Mouse (Mus musculus) lung, postnatal 14 days (tissue): ENCODE data around the gene Naa35.

Experiments
- DNase-seq: peaks from one replicate; pipeline ENCODE4 v3.0.0; 2021

The Naa35 gene

GRCm38 (mm10) chr13:59640178-59640440 is 55.0 kb downstream of the Naa35 start:
- no peak for DNase-seq

- no peak for DNase-seq
These were observed 57.8 kb downstream of the Naa35 start for GRCm38 (mm10) chr13:59642818-59643217.

- DNase-seq = no peak
These were observed 60.4 kb downstream of the Naa35 start for GRCm38 (mm10) chr13:59645491-59645890.

GRCm38 (mm10) chr13:59646674-59647244 is 61.7 kb downstream of the Naa35 start:
- no peak for DNase-seq

- DNase-seq = no peak
These were observed 62.4 kb downstream of the Naa35 start for GRCm38 (mm10) chr13:59647484-59647883.

- DNase-seq = no peak
These were observed 63.5 kb downstream of the Naa35 start for GRCm38 (mm10) chr13:59648598-59648997.

GRCm38 (mm10) chr13:59649781-59650180 is 64.7 kb downstream of the Naa35 start:
- DNase-seq = no peak

- DNase-seq = no peak
These were observed 67.6 kb downstream of the Naa35 start for GRCm38 (mm10) chr13:59652651-59653050.

GRCm38 (mm10) chr13:59653136-59653535 is 68.1 kb downstream of the Naa35 start:
- no peak for DNase-seq

GRCm38 (mm10) chr13:59654465-59654864 is 69.4 kb downstream of the Naa35 start:
- no peak for DNase-seq

- DNase-seq = no peak
These were observed 70.8 kb downstream of the Naa35 start for GRCm38 (mm10) chr13:59655718-59656315.

- peak; percentile 20 for DNase-seq
These were observed 71.3 kb downstream of the Naa35 start for GRCm38 (mm10) chr13:59656316-59656832.

- DNase-seq = peak; percentile 14
These were observed 71.9 kb downstream of the Naa35 start for GRCm38 (mm10) chr13:59656975-59657388.

GRCm38 (mm10) chr13:59657781-59658180 is 72.7 kb downstream of the Naa35 start:
- DNase-seq = no peak

- DNase-seq = no peak
These were observed 75.3 kb downstream of the Naa35 start for GRCm38 (mm10) chr13:59660371-59660770.

GRCm38 (mm10) chr13:59661387-59661786 is 76.3 kb downstream of the Naa35 start:
- DNase-seq = no peak

GRCm38 (mm10) chr13:59661966-59662365 is 76.9 kb downstream of the Naa35 start:
- no peak for DNase-seq

- no peak for DNase-seq
These were observed 79.1 kb downstream of the Naa35 start for GRCm38 (mm10) chr13:59663939-59664712.

- no peak for DNase-seq
These were observed 82.7 kb downstream of the Naa35 start for GRCm38 (mm10) chr13:59667763-59668162.

- peak; percentile 57 for DNase-seq
These were observed 83.5 kb downstream of the Naa35 start for GRCm38 (mm10) chr13:59668501-59669093.

- no peak for DNase-seq
These were observed 84.9 kb downstream of the Naa35 start for GRCm38 (mm10) chr13:59669946-59670345.

- DNase-seq = no peak
These were observed 86.5 kb downstream of the Naa35 start for GRCm38 (mm10) chr13:59671521-59671920.

- no peak for DNase-seq
These were observed 87.2 kb downstream of the Naa35 start for GRCm38 (mm10) chr13:59672248-59672647.

- DNase-seq = no peak
These were observed 88.5 kb downstream of the Naa35 start for GRCm38 (mm10) chr13:59673597-59673996.
